Mouse (Mus musculus): ENCODE measurements around the gene Btbd9.

DNA sequence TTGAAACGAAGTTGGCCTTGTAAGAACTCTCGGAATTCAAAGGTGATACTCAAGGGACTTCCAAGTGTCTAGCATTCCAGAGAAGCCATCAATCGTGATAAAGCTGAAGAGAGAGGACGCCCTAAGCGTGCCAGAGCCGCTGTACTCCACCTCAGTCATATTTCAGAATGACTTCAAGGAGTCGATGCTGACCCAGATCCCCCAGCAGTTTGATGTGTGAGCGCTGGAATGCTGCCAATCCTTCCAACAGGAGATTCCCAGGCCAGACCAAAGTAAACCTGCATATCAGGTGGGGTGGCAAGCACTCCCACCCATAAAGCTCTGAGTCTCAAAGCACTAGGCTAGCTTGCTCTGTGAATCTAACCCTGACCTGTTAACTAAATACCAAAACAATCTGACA, 105.5 kb downstream of the Btbd9 start:
- TF ChIP-seq CTCF (IDR thresholded peaks at IDR 0.05; ENCODE audit: low read depth): no peak
- no peak for TF ChIP-seq EP300 (IDR thresholded peaks at IDR 0.05; ENCODE audit: low read depth)

All from heart, postnatal 0 days (tissue).